Mouse (Mus musculus): ENCODE measurements around the gene Sik3.
"Not testable (repeated sequence)": the region's sequence is repeated elsewhere in the genome, so short reads cannot be mapped to it uniquely, and the experiment has no call there.

GRCm38 (mm10) chr9:46091157-46091556, 78.5 kb downstream of the Sik3 start:
- not testable (repeated sequence) for TF ChIP-seq CTCF (IDR thresholded peaks at IDR 0.05); POLR2A (IDR thresholded peaks at IDR 0.05; ENCODE audit: insufficient read depth, low read depth, low read length)
